Mouse (Mus musculus): ENCODE results near the gene 4833427G06Rik.

Gene 4833427G06Rik

DNA sequence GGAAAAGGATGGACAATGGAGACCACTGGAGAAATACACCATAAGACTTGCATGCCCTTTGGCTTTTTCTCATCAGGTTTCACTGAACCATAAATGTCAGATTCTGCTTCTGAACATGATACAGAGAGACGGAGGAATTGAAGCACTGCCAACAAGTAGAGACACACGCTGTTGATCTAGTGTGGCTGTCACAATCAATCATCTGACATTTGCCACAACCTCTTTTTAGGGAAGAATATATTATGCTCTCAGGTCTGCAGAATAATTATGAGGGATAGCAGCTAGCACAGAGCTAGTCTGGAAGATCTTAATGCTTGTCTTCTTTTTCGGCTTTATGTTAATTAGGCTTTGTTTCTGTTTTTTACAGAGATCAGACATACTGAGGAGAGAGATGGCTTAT is 33.7 kb downstream of the 4833427G06Rik start:
- DNase-seq (ENCODE audit: extremely low spot score, low spot score): no peak

DNA sequence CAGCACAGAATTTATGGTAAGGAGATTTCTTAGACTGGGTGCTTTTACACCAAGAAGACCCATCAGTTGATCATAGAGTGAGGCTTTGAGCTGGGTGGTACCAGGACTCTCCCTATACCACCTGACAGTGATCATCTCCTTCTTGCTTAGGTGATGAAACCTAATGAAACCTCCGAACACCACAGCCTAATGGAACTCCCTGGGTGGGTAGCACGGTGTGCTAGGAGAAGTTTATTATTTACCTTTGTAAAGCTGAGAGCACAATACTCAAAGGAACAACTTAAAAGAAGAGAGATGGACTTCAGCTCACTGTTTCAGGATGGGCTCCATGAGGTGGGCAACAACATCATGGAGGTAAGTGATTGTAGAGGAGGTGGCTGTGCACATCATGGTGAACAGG is 41.3 kb downstream of the 4833427G06Rik start, which contains the start of gene Btg4:
Btg4 (plus strand) TSS at position 301 of the 400 bp plus-strand sequence.
- DNase-seq (ENCODE audit: extremely low spot score, low spot score): no peak

DNA sequence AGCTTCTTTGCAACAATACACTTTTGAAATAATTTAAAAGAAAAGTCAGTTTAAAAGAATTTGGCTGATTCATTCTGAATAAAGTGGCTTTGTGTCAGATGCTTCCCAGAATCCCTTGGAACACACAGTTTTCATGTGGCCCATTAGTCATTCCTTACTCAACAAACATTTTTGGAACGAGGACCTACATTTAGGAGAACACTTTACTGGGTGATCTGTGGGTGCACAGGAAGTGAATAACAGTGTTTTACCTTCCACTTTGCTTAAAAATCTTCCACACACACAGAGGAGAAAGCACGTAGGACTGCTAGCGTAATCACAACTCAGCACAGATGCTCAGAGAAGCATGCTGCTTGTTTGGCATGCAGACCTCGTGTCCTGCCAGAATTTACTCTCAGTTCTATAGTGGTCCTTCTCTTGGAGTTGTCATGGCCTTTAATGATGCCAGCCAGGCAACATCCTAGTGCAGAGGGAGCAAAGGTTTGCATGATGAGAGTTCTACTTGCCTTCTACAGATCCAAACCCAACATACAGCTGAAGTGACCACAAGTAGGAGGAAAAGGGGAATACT is 42.8 kb downstream of the 4833427G06Rik start:
- DNase-seq (ENCODE audit: extremely low spot score, low spot score): no peak

DNA sequence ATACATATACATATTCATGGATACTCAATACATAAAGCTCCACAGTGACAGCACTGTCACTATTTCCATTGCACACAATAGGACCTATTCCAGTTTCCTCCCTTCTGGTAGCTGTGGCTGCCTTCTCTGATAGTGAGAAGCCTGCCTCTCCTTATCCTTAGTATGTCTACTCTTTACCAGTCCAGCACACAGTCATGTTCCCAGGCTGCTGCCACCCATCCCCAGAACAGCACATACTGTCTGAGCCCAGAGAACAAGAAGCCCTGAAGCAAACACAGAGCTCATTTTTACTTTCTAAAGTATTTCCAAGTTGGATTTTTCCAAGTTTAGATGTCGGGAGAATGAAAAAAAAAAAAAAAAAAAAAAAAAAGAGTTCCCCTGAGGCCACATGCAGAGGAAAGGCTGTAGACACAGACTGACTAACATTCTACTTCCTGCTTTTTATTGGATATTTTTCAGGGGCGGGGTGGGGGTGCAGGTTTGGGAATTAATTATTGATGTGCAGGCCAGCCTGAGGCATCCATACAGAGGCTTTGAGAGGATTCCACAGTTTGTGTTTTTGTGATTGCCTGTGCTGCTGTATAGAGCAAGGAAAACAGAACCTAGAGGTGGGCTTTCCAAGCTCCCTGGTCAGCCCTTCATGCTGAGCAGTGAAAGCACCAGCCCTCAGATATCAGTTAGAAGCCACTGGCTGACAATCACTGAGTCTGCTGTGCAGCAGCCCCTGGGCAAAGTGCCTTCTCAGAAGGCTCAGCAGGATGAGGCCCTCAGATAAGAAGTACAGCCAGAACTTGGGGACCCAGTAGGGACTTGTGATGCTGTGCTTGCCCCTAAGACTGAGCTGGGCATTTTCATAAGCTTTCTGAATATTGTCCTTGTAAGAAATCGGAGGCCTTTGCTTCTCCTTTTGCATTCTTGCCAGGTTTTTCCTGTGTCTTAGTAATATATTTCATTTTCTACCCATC is 45.2 kb downstream of the 4833427G06Rik start:
- DNase-seq (ENCODE audit: extremely low spot score, low spot score): no peak

DNA sequence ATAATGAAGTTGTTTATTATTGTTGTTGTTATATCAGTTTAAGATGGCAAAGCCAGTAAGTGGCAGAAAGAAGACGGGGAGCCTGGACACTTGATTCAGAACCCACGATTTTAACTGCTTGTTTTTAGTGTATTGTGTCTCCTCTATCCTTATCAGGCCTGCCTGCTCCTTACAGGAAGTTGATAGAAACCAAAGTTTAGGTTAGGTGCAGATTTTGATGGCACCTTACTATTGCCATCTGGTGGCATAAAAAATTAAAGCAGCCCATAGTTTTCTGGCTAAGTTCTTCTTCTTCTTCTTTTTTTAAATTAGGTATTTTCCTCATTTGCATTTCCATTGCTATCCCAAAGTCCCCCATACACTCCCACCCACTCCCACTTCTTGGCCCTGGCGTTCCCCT is 49.7 kb downstream of the 4833427G06Rik start:
- no peak for DNase-seq (ENCODE audit: extremely low spot score, low spot score)

DNA sequence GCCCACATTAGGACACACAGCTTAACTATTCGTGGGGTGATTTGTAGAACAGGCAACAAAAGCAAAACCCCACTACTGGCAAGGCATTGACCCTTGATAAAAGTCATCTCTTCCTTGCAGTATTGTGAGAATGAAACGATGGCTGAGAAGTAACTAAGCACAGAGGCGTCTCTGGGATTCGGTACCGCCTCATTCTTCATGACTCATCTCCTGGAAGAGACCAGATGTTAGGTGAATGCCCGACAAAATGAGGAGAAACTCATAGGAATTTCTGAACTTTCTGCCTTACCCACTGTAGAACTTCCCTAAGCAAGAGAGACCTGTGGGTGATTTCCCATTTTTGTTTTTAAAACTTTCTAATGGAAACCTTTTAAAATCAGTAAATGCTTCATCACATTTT is 59.7 kb downstream of the 4833427G06Rik start:
- DNase-seq (ENCODE audit: extremely low spot score, low spot score): no peak

DNA sequence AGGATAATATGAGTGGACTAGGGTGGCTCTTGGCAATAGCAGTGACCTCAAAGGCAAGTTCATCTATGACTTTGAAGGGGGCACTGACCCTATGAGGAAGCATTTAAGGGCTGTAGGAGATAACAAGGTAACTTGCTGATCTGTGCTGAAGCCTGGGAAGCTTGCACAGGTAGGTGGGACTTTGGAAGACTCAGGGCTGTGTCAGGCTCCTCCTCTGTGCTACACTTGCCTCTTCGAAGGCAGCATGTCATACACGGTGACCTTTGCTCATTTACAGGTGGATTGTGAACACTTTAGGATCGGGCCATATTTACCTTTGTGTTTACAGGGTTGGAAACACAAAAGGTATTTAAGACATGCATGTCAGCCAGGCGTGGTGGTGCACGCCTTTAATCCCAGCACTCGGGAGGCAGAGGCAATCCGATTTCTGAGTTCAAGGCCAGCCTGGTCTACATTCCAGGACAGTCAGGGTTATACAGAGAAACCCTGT is 60.3 kb downstream of the 4833427G06Rik start:
- no peak for DNase-seq (ENCODE audit: extremely low spot score, low spot score)

DNA sequence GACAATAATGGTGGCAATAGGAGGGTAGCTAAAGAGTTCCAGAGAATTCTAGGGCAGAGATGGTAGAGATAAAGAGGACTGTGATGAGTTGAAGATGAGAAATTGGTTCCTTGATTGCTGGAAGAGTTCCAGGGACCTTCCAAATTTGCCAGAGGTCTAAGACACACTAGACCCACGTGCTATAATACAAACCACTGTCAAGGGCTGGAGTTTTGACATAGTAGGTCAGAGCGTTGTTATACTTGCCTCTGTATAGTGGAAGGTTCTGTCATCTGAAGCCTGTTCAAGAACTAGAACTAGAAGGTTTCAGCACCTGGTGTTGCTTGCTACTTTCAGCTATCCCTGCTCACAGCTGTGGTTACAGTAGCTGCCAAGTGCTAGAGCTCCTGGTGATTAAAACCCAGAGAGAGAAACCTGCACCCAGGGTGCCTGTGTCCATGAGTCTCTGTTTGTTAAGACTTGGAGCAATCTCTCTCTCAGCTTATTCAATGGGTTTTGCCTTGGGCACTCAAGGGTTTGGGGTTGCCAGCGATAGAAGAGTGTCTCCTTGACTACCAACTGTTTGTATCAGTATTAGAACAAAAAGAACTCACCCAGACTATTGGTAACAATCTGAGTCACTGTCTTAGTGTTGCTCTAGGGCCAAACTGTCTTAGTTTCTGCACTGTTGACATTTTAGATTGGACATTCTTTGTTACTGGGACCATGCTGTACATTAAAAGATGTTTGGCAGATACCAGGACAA is 68.9 kb downstream of the 4833427G06Rik start:
- DNase-seq (ENCODE audit: extremely low spot score, low spot score): no peak

DNA sequence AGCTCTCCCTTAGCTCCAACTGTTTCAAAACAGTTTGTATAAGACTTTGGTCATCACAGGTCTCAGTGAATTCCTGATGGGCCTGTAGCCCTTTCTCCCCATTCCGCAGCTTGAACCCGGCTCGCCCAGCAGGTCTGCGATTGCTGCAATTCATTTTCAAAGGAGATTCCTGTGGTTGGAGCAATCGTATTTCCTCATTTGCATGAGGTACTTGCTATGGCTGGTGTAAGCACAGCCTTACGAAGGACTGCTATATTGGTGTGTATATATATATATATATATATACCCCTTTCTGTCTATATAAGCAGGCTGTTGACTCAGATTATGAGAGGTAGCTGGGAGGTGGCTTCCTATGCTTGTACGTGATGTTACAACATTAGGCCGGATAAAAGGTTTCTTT is 69.6 kb downstream of the 4833427G06Rik start:
- no peak for DNase-seq (ENCODE audit: extremely low spot score, low spot score)

DNA sequence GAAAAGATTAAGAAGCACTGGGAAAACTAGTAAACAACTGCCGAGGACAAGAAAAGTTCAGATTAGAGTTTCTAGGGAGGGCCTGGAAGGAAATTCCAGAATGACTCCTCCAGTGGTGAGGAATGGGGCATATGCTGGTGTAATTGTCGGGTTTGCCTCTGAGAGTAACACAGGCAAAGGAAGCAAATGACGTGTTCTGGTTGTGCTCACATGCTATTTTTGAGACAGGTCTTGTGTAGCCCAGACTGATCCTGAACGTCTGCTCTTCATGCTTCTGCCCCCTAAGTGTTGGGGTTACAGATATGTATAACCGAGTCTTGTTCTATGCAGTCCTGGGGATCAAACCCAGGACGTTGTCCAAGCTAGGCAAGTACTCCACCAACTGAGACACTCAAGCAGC is 70.3 kb downstream of the 4833427G06Rik start:
- DNase-seq (ENCODE audit: extremely low spot score, low spot score): no peak
